Mouse (Mus musculus): ENCODE data around the gene Klhl35.

Gene Klhl35

GRCm38 (mm10) chr7:99454044-99454443 is 11.8 kb upstream of the Klhl35 start:
- DNase-seq, result no peak

- peak; percentile 50 for DNase-seq
Observed at GRCm38 (mm10) chr7:99458849-99459248, 7.0 kb upstream of the Klhl35 start.

- DNase-seq, result peak; percentile 38
Observed at GRCm38 (mm10) chr7:99459888-99460652, 5.7 kb upstream of the Klhl35 start.

- no peak for DNase-seq
Observed at GRCm38 (mm10) chr7:99463120-99463519, 2.7 kb upstream of the Klhl35 start.

GRCm38 (mm10) chr7:99467916-99468282 is 2.1 kb downstream of the Klhl35 start:
- peak; percentile 24 for DNase-seq

GRCm38 (mm10) chr7:99468283-99469132 is 2.7 kb downstream of the Klhl35 start:
- peak; percentile 85 for DNase-seq

- DNase-seq, result no peak
Observed at GRCm38 (mm10) chr7:99469680-99470405, 4.0 kb downstream of the Klhl35 start.

- DNase-seq, result no peak
Observed at GRCm38 (mm10) chr7:99471578-99471977, 5.8 kb downstream of the Klhl35 start.

- DNase-seq, result no peak
Observed at GRCm38 (mm10) chr7:99473638-99474407, 8.0 kb downstream of the Klhl35 start.

GRCm38 (mm10) chr7:99474836-99475561 is 9.2 kb downstream of the Klhl35 start:
- DNase-seq, result no peak

GRCm38 (mm10) chr7:99475562-99475911 is 9.7 kb downstream of the Klhl35 start:
- no peak for DNase-seq

- no peak for DNase-seq
Observed at GRCm38 (mm10) chr7:99476558-99477114, 10.8 kb downstream of the Klhl35 start.

GRCm38 (mm10) chr7:99477235-99477634 is 11.4 kb downstream of the Klhl35 start:
- no peak for DNase-seq

- no peak for DNase-seq
Observed at GRCm38 (mm10) chr7:99482637-99483036, 16.8 kb downstream of the Klhl35 start.

GRCm38 (mm10) chr7:99483271-99483923 is 17.6 kb downstream of the Klhl35 start, which contains the start of gene Rps3:
TSS of gene Rps3 (minus strand) at chr7:99483738.
- DNase-seq, result peak; percentile 93

- DNase-seq, result no peak
Observed at GRCm38 (mm10) chr7:99483924-99484319, 18.1 kb downstream of the Klhl35 start.

GRCm38 (mm10) chr7:99484679-99485078 is 18.9 kb downstream of the Klhl35 start:
- no peak for DNase-seq

- DNase-seq, result no peak
Observed at GRCm38 (mm10) chr7:99489708-99490107, 23.9 kb downstream of the Klhl35 start.

- no peak for DNase-seq
Observed at GRCm38 (mm10) chr7:99499128-99499527, 33.3 kb downstream of the Klhl35 start.

GRCm38 (mm10) chr7:99500201-99500600 is 34.4 kb downstream of the Klhl35 start:
- DNase-seq, result peak; percentile 75

- DNase-seq, result no peak
Observed at GRCm38 (mm10) chr7:99500655-99501054, 34.9 kb downstream of the Klhl35 start.
